Mouse (Mus musculus) layer of hippocampus, postnatal 14 days (tissue): ENCODE measurements around the gene Tbc1d9b. TPM values are rescaled to one million over a fixed set of nuclear protein-coding genes. Genes with fewer than 3 reads are reported as not detected.

Experiments used
- DNase-seq, 2 experiments: peaks; one replicate each; pipeline ENCODE4 v3.0.0; 2021 to 2022; ENCODE audit warnings: low spot score in 2 of 2, mixed read lengths in 1 of 2
- total RNA-seq, 2 experiments: library from RNA; stranded (reverse); gene quantifications; 2 replicates each; pipeline ENCODE4 v1.2.3; 2021

The Tbc1d9b gene
- total RNA-seq, 2 experiments from 2014 or later, result 104 to 105 TPM

DNA sequence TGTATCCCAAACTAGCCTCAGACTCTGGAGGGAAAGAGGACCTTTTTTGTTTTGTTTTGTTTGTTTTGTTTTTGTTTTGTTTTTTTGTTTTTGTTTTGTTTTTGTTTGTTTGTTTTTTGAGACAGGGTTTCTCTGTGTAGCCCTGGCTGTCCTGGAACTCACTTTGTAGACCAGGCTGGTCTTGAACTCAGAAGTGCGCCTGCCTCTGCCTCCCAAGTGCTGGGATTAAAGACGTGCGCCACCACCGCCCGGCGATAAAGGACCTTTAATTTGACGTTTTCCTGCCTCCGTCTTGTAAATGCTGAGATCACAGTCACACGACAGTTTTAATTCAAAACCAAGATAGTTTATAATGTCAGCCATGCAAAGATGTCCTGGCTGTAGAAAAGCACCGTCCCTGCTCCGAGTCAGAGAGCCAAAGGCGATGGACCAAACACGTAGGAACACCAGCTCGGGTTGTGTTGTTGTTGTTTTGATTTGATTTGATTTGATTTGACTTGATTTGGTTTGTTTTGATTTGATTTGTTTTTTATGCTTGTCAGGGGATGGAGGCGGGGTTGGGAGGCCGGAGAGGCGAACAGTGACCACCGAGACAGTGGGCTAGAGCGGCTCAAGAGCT, 43.0 kb downstream of the Tbc1d9b start, which contains the start of gene Mrnip:
Gene Mrnip (plus strand): TSS at position 334 of the 619 bp plus-strand sequence.
- DNase-seq, result peak in 1 of 2 experiments; percentile 92

DNA sequence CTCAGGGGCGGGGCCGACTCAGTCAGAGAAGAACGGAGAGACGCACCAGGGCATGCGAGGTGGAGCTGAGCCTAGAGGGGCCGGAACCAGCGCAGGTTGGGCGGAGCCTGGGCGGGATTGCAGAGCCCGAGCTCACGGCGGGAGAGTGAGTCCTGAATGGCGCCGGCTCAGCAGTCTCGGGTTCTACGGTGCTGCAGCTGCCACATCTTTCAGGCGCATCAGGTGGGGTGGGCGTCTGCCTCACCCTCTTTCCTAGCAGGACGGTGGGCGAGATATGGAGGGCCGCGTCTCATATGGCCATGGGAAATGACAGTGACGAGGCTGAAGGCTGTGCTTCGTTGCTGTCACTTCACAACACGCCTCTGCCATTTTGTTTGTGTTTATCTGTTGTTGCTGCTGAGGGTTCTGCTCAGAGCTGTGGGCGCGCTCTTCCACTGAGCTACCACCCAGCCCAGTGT, 43.6 kb downstream of the Tbc1d9b start:
- peak in 1 of 2 experiments; percentile 97 for DNase-seq

DNA sequence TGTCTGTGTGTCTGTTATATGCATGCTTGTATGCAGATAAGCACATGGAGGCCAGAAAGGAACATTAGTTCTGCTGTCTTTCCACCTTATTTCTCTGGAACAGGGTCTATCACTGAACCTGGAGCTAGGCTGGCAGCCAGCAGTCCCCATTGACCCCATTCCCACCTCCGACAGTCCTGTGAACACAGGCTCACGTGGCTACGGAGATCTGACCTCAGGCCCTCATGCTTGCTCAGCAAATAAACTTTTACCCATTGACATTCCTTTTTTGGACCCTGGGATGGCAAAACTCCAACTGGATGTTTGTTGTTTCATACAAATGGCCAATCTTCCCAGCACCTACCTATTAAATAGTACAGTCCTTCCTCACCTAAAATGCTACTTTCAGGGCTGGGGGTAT, 45.2 kb downstream of the Tbc1d9b start:
- DNase-seq, result no peak

DNA sequence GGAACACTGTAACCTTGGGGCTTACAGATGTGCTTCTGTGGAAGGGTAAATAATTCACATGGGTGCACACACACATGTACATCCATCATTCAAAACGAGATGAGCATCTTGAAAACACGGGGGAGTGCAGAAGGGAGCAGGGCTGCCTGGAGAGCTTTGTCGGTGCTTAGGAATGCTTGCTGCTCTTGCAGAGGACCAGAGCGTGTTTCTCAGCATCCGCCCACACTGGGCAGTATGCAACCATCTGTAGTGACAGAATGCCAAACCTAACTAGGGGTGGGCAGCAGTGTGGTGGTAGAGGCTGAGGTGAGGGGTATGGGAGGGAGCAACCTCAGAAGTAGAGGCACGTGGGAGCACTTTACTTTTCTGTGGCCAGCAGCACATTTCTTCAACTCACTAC, 45.9 kb downstream of the Tbc1d9b start:
- no peak for DNase-seq

DNA sequence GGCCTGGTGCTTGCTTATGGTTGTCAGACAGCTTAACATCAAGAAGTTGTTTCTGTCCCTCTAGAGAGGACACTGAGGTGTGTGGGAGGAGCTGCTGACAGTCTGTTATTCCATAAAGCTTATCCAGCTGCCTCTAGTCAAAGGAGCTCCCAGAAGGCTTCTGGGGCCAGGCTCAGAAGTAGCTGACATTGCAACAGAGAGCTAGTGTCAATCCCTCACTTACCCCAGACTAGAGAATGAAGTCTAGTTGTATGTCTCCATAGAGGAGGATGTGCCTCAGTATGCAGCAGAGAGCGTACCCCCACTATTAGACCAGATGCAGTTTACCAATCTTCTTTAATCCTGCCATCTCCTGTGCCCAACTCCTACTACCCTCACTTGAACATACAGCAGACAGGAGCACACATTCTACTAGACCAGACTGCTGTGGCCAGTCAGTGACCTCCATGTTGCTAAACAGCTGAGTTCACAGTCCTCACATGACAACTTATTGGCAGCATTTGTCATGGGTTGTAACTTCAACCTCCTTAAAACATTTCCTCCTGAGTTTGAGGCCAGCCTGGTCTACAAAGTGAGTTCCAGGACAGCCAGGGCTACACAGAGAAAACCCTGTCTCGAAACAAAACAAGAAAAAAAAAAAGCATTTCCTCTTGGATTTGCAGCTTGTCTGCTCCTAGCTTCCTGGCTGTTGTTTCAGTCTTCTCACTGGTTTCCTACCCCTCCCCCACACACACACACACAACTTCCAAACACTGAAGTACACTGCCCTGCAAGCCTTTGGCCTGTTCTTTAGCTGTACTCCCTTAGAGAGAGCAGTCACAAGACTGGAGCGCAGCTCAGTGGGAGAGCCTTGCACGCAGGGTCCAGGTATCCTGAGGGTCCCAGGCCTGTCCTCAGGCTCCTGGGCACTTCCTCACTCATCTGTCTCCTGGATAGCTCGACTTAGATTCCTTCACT, 47.6 kb downstream of the Tbc1d9b start:
- DNase-seq, result no peak

DNA sequence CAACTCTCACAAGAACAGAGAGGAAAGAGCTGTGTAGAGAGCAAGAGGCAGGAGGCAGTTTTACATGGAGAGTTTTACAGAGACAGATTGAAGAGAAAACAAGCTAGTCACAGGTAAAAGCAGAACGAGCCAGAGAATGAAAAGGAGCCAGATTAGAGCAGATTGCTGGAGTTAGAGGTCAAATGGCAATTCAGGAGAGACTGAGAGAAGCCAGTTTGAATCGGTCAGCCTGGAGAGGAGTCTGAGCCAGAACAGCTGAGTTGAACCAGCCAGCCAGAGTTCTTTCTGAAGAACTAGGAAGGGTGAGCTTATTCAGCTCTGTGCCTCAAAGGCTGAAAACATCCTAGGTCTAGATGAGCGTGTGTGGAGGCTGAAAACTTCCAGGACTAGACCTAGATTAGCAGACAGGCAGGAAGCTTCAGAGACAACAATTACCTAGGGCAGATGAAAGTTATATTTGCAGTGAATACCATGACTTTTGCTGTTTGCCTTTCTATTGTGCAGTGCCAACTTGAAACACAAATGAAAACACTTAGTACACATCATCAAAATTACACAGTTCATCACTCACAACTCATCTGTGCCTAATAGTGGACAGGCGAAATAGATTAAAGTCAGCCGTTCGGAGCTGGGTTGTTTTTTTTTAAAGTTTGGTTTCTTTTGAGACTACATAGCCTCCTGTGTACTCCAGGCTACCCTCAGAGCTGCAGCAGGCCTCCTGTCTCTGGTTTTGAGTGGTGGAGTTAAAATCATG, 49.5 kb downstream of the Tbc1d9b start:
- no peak for DNase-seq

DNA sequence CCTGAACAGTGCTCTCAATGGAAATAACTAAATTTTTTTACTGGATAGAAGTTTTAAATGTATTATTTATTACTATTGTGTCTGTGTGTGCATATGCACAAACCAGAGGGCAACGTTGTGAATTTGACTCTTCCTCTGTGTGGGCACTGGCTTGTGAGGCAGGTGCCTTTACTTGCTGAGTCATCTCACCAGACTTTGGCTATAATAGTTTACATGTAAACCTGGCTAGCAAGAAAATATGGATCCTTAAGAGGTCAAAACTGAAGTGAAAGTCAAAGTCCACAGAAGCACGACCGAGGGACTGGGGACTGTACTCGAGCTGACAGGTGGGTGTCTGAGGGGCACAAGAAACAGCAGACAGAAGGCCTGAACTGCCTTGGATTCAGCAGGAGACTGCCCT, 51.5 kb downstream of the Tbc1d9b start:
- DNase-seq, result no peak

DNA sequence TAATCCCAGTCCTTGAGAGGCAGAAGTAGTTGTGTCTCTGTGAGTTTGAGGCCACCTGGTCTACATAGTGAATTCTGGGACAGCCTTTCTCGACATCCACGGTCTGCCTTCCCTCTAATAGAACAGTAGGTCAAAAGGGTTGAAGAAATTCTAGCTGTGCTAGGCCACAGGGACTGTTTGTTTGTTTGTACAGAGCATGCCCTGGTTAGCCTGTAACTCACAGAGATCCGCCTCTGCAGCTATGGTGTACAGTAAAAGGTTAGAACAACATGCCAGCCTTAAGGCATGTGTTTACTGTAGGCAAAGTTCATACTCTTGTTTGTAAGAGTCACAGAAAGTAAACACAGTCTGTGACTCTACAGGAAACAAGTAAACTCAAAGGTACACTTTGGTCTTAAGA, 53.6 kb downstream of the Tbc1d9b start:
- no peak for DNase-seq

DNA sequence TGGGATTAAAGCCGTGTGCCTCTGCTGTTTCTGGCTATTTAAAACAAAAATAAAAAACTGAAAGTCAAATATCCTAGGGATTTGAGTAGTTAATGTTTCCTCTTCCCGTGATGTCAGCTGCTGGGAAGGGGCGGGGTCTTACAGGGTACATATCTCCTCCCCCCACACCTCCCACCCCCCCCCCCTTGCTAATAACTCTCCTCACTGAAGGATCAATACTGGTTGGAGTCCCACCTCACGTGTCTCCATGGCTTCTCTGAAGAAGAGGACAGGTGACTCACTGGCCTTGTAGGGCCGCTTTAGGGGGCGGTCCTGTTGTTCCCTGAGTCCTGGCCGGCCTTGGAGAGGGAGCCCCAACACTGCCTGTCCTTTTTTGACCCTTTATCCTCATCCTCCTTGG, 57.5 kb downstream of the Tbc1d9b start:
- no peak for DNase-seq

DNA sequence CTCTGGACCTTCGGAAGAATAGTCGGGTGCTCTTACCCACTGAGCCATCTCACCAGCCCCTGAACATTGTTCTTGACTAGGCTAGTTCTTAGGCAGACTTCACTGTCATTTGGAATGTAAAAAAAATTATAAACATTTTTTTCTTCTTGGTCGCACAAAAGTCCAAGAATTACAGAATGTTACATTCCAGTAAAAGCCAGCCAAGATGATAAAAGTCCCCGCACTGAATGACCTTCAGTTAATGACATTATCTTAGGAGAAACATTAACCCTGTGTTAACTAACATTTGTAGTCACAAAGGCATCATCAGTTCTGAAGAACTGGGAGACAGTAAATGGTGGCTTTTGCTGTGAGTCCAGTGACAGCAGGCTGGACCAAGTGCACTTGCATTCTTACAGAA, 59.2 kb downstream of the Tbc1d9b start:
- no peak for DNase-seq

DNA sequence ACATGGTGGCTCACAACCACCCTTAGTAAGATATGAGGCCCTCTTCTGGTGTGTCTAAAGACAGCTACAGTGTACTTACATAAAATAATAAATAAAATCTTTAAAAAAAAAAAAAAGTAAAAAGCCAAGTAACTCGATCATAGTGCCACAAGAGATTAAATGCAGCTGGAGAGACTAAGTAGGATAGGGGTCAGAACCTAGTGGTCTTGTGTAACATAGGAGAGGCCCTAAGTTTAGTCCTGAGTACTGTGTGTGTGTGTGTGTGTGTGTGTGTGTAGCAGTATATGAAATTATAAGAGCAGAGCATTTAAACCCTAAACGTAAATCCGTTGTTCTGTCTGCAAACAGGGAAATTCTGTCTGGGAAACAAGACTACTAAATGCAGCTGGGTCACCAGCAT, 61.1 kb downstream of the Tbc1d9b start:
- DNase-seq, result no peak

DNA sequence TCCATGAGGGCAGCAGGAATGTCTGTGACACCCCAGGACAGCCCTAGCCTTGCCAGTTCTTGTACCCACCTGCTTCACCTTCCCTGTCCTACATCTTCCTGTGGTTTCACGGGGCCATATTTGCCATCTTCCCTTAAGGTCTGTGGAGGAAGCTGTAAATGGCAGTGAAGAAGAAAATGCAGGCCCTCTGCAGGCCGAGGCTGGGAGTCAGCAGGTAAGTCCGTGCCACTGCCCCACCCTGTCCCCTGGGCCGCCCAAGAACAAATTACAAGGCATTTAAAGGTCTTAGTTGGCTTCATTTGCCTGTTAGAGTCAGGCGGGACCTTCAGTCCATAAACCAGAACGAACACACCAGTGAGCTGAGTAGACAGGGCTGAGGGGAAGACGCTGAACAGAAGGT, 62.9 kb downstream of the Tbc1d9b start:
- no peak for DNase-seq

DNA sequence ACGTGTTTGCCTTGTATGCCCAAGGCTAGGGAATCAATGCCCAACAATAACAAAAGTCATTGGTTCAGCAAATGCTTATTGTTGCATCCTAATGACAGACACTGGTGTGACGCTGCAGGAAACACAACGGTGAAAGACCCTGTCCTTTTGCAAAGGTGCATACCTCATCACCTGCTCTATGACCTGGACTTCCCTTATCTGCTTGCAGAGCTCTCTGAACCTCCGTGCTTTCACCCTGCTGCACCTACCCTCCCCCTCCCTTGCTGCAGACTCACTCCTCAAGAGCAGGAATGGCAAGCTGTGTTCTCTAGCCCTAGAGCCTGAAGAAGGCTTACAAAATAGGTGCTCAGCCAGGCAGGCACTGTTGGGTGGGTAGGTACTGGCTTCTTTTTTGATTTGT, 63.6 kb downstream of the Tbc1d9b start:
- DNase-seq, result no peak

DNA sequence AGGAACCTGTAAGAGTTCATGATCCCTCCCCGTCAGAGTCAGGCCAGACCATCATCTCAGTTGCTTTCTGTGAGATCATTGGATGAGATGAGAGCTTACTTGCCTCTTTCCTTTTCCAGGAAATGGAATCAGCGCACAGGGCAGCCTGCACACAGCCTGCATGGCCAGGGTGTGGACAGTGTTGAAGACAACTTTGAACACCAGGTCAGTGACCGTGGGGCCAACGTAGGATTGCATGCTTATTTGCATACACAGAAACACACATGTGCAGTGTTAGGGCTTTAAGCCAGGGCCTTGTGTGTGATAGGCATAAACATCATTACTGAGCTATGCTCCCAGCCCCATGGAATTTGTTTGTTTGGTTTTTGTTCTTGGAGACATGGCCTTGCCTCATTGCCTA, 66.3 kb downstream of the Tbc1d9b start:
- DNase-seq, result no peak

DNA sequence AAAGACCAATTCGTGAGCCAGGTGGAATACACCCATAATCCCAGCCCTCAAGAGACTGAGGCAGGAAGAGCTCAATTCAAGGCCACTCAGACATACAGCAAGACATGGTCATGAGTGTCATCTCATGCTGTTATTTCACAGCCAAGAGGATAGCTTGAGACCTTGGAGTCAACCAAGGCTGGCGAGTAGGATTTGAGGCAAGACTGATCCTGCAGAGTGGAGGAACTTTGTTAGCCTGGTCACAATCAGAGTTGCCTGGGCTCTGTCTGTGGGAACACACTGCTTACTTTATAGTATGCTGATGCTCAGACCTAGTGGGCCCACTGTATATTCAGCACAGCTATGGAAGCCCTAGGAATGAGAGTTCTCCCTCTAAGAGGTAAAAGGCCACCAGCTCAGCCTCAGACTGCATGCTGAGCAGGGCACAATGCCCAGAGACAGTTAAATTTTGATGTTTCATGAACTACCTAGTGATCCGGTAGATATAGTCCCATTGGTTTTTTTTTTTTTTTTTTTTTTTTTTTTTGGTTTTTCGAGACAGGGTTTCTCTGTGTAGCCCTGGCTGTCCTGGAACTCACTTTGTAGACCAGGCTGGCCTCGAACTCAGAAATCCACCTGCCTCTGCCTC, 67.1 kb downstream of the Tbc1d9b start:
- no peak for DNase-seq

DNA sequence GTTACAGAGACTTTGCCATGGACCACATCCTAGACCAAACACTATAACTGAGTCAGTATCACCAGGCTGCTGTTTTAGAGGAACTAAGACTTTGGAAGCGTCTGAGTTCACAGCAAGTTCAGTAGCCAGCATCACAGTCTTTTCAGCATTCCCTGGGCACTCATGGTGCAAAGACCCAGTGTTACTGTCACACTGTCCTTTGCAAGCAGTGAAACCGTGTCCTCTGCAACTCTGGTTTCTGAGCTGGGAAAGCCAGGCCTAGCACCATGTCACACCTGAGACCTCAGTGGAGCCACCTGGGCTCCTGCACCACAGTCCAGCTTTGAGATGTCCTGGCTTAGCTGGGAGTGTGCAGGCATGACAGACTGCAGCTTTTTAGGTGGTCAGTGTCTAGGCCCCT, 67.7 kb downstream of the Tbc1d9b start:
- DNase-seq, result no peak

DNA sequence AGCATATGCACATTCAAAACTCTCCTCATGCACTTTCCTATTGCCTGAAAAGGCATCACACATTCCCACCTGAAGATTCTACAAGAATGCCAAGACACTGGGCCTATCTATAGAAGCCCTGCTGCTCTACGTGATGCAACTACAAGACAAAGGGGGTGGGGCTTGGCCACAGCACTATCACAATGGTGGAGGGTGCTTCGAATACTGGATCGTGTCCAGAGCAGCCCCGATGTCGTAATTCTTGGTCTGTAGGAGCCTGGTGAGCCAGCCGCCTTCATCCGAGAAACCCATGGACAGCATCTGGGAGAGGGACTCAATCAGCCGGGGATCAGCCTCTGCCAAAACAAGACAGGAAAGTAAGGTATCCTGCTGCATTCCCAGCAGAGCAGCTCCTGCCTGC, 69.4 kb downstream of the Tbc1d9b start:
- no peak for DNase-seq

DNA sequence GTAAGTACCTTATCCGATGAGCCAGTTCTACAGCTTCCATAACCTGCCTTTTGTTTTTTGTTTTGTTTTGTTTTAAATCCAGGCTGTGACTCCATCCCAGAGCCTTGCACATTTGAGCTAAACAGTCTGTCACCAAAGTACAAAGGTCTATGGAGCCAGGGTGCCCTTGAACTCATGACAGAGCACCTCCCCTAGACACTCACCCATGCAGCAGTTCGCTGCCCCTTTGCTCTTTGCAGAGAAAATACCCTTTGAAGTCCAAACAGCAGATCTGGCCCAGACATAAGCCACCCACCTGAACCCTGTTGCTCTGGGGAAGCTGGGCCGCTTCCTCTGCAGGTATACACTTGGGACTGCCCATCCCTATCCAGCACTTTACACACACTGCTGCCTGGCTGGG, 70.4 kb downstream of the Tbc1d9b start:
- no peak for DNase-seq

DNA sequence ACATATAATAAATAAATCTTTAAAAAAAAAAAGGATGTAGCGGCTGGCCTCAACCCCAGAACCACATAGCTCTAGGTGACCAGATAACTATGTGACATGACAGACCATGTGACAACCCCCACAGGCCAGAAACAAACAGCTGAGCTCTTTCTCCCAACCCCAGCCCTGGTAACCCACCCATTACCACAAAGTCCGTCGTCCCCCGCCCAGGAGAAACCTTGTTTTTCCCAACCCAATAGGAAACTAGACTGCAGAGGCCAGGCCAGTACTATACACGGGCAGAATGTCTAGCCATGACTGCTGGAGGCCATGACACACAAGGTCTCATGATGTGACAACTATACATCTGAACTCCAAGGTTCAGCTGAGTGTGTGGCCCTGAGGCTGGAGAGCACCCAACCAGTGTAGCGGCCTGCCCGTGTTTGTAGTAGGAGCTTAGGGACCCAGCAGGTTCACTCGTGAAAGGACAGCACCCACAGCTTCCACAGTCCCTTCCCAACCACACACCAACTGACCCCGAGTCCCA, 72.2 kb downstream of the Tbc1d9b start:
- DNase-seq, result no peak

DNA sequence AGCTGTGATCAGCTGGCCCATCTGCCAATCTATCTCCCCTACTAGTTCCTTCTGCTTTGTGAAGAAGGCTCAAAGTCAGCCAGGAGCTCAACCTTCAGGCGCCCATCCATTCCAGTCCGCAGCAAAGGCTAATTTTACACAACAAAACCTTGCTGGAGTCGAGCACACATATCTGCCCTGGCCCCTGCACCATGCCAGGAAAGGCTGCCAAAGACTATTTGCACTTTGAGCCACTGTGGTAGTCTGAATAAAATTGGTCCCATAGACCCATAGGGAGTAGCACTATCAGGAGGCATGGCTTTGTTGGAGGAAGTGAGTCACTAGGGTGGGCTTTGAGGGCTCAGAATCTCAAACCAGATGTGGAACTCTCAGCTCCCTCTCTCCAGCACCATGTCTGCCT, 74.2 kb downstream of the Tbc1d9b start:
- no peak for DNase-seq

DNA sequence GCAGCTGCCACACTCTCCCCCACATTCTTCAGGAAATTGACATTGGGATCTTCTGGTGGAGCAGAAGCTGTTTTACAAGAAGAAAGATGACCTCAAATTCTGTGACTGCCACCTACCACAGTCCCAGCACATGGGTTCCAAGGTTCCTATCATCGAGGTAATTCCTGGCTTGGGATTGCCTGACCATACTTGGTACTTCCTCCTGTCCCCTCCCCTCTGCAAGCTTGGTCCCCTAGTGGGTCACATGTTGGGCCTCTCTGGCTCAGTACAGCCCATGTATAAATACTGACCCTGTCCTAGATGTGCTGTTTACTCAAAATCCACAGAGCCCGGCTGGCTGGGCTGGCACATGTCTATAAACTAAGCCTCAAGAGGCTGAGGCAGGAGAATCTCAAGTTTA, 74.8 kb downstream of the Tbc1d9b start:
- no peak for DNase-seq
